Mouse (Mus musculus): ENCODE data around the gene Uqcrq.

Gene Uqcrq

DNA sequence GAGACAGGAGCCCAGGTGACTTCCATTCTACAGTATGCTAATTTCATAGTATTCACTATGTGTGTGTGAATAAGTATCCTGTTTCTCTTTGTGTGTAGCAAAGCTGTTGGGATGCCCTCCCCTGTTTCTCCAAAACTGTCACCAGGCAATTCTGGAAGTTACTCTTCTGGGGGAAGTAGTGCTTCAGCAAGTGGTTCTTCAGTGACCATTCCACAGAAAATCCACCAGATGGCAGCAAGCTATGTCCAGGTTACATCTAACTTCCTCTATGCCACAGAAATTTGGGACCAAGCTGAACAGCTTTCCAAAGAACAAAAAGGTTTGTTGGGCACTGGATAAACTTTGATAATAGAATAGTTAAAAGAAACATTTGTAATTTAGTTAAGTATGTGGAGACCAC, 18.9 kb downstream of the Uqcrq start:
- DNase-seq (ENCODE audit: low spot score): no peak

DNA sequence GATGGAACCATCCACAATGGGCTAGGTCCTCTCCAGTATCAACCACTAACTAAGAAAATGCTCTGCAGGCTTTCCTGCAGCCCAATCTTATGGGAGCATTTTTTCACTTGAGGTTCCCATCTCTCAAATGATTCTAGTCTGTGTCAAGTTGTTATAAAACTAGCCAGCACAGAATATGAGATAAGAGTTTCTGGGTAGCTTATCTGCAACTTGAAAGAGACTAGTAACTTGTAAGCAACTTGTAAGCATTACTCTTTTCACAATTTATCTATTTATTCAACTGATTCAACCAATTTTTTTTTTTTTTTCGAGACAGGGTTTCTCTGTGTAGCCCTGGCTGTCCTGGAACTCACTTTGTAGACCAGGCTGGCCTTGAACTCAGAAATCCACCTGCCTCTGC, 27.0 kb downstream of the Uqcrq start:
- no peak for DNase-seq (ENCODE audit: low spot score)

GRCm38 (mm10) chr11:53393856-53394255, 36.8 kb downstream of the Uqcrq start:
- no peak for DNase-seq (ENCODE audit: low spot score)

DNA sequence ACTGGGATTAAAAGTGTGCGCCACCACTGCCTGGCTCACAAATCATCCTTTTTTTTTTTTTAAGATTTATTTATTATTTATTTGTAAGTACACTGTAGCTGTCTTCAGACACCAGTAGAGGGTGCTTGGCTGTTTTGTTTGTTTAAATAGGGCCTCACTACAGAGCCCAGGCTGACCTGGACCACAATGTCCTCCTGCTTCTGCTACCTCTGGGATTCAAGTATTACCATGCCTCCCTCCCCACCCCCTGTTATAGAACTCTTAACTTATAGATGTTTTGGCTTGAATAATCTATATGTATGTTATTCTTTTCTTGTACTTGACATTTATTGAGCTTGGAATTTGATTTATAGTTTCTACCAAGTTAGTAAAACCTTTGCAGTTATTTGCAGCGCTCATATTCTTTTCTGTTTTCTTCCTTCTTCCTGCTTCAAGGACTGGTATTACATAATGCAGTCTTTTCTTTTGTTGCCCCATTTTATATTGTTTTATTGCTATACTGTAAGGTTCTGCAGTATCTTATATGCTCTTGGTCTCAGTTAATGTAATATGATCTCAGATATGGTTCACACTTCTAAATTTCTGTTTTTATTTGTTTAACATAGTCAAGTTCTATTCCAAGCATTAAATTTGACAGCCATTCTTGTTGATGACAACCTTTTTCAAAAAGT, 46.7 kb downstream of the Uqcrq start:
- no peak for DNase-seq (ENCODE audit: low spot score)

DNA sequence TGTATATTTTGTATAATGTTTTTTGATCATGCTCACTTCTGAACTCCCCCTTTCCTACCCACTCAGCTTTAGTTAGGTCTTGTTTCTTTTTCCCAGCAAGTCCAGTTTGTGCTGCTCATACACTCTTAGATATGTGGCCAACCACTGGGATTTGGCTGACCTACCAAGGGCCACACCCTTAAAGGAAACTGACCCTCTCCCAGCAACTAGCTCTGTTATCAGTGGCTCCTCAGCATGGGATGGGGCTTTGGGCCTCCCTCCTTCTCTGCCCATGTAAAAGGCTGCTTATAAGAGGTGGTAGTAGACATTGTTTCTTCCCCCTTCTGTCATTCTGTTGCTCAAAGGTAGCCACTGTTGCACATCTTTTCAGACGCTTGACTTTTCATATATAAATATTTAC, 51.7 kb downstream of the Uqcrq start:
- DNase-seq (ENCODE audit: low spot score): no peak

Measured in urinary bladder, postnatal 25 days (tissue).